Mouse (Mus musculus): ENCODE measurements around the gene Usp22.

DNA sequence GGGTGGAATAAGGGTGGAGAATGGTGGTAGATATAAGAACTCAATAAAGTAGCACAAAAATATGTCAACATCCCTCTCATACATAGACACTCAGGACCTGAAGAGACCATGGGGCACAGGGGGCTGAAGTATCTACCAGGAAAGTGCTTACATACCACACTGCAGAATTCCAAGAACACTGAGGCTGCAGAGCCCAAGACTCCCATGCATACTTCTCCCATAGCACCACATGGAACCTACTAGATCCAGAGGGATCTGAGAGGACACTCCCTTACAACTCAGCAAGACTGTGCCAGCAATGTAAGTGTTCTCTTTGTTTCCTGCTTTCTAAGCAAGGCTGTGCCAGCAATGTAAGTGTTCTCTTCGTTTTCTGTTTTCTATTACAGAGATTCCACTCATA is 9.0 kb upstream of the Usp22 start:
- TF ChIP-seq ZC3H11A (IDR thresholded peaks at IDR 0.05; ENCODE audit: borderline replicate concordance, low read depth, low read length): no peak
- TF ChIP-seq HCFC1 (IDR thresholded peaks at IDR 0.05; ENCODE audit: borderline replicate concordance, insufficient read depth, low read length): no peak
- TF ChIP-seq ZNF384 (IDR thresholded peaks at IDR 0.05; ENCODE audit: low read depth, low read length): no peak
